Mouse (Mus musculus) embryonic facial prominence, embryonic 12.5 days (tissue): ENCODE data around the gene Insrr. TPM values are rescaled to one million over a fixed set of nuclear protein-coding genes. Genes with fewer than 3 reads are reported as not detected.
A peak's percentile ranks its signal among the peaks of the same experiment; 100 is the strongest.

Source experiments
- ATAC-seq: fragments of 200-750 bp; cut with Nextera tagmentation; 2 replicates; pipeline ENCODE4 v1.8.0; 2017; ENCODE audit not compliant: insufficient number of reproducible peaks, insufficient read depth, low FRiP score, low TSS enrichment
- H3K27ac ChIP-seq: fragments of 300-500 bp; sonication (generic); 2 replicates; pipeline ENCODE4 v1.5.1; 2016; ENCODE audit warnings: mild to moderate bottlenecking
- H3K27me3 ChIP-seq: fragments of 300-500 bp; sonication (generic); 2 replicates; pipeline ENCODE4 v1.6.1; 2016; ENCODE audit warnings: mild to moderate bottlenecking, moderate library complexity
- H3K36me3 ChIP-seq: fragments of 300-500 bp; sonication (generic); 2 replicates; pipeline ENCODE4 v1.6.1; 2016; ENCODE audit warnings: mild to moderate bottlenecking
- H3K4me1 ChIP-seq: fragments of 300-500 bp; sonication (generic); 2 replicates; pipeline ENCODE4 v1.6.1; 2016
- H3K4me2 ChIP-seq: fragments of 300-500 bp; sonication (generic); replicated peaks from 2 replicates; pipeline ENCODE4 v1.6.1; 2016; ENCODE audit warnings: mild to moderate bottlenecking, moderate library complexity
- H3K4me3 ChIP-seq: fragments of 300-500 bp; sonication (generic); 2 replicates; pipeline ENCODE4 v1.5.1; 2016; ENCODE audit warnings: mild to moderate bottlenecking
- H3K9ac ChIP-seq: fragments of 300-500 bp; sonication (generic); 2 replicates; pipeline ENCODE4 v1.6.1; 2016; ENCODE audit warnings: mild to moderate bottlenecking, moderate library complexity
- H3K9me3 ChIP-seq: fragments of 300-500 bp; sonication (generic); 2 replicates; pipeline ENCODE4 v1.6.1; 2016; ENCODE audit warnings: mild to moderate bottlenecking, moderate library complexity
- WGBS: fragments of 180-500 bp; shearing (Covaris S2); methylation state at CpG from one replicate; pipeline ENCODE4 v1.1.7; 2016; 5-methylcytosine and 5-hydroxymethylcytosine counted together
- polyA plus RNA-seq: library from polyadenylated mRNA; unstranded; fragments of >200 nt; fragmentation: Nextera tagmentation; extraction: Ambion mirVana; gene quantifications from 2 replicates; pipeline ENCODE4 v1.2.1, GENCODE M21; 2016

The Insrr gene
- polyA plus RNA-seq: 1.7 and 1.9 TPM in 2 replicates

GRCm38 (mm10) chr3:87796736-87797334, at the start of gene Insrr:
Gene Insrr, plus strand, starts transcription at chr3:87796951.
- Histone ChIP-seq H3K4me2 (peak within 1 kb of the TSS; percentile 66), H3K9me3 (no peaks in the 10 kb centered on the region), H3K27ac (no peak within 1 kb of the TSS), H3K4me1 (peaks cover 28% of the 10 kb centered on the region), H3K36me3 (no peaks in the 10 kb centered on the region), H3K9ac (peak within 1 kb of the TSS; percentile 49), H3K4me3 (peak within 1 kb of the TSS; percentile 34), H3K27me3 (peaks cover 99% of the 10 kb centered on the region)
- under 1% methylated on average over 29 of the region's 29 CpGs for WGBS
- ATAC-seq: peak; percentile 12; the same call in 1 of the 2 replicates

- 47% methylated on average over 13 of the region's 13 CpGs for WGBS
- no peak within 1 kb of the TSS for H3K4me2 ChIP-seq
- no peak within 1 kb of the TSS for H3K27ac ChIP-seq
- ATAC-seq: no peak
- peaks cover 17% of the 10 kb centered on the region for H3K4me1 ChIP-seq
- H3K36me3 ChIP-seq: 0 out of 2 replicates have a peak, but pooled peaks cover 3% of the 10 kb centered on the region
- H3K9ac ChIP-seq: no peak within 1 kb of the TSS; the same call in 1 of the 2 replicates
- H3K27me3 ChIP-seq: no peaks in the 10 kb centered on the region
- no peaks in the 10 kb centered on the region for H3K9me3 ChIP-seq
- H3K4me3 ChIP-seq: no peak within 1 kb of the TSS
Observed at GRCm38 (mm10) chr3:87748431-87748830, 48.3 kb upstream of the Insrr start, which contains the start of gene Lrrc71. Gene Lrrc71, minus strand, starts transcription at chr3:87748625.

- Histone ChIP-seq H3K9ac (no peak overlapping the region; the same call in 1 of the 2 replicates), H3K9me3 (no peaks in the 10 kb centered on the region), H3K4me3 (no peak overlapping the region), H3K27ac (no peak overlapping the region), H3K4me2 (no peak overlapping the region), H3K27me3 (no peaks in the 10 kb centered on the region), H3K4me1 (peaks cover 17% of the 10 kb centered on the region), H3K36me3 (peaks cover 3% of the 10 kb centered on the region; the same call in 1 of the 2 replicates)
- ATAC-seq: no peak
- WGBS: 13% methylated on average over 5 of the region's 5 CpGs
Observed at GRCm38 (mm10) chr3:87749036-87749435, 47.7 kb upstream of the Insrr start.

GRCm38 (mm10) chr3:87749977-87750376, 46.8 kb upstream of the Insrr start:
- peaks cover 3% of the 10 kb centered on the region; the same call in 1 of the 2 replicates for H3K36me3 ChIP-seq
- 86% methylated on average over 12 of the region's 12 CpGs for WGBS
- no peak overlapping the region for H3K27ac ChIP-seq
- peaks cover 14% of the 10 kb centered on the region for H3K4me1 ChIP-seq
- no peak overlapping the region for H3K4me2 ChIP-seq
- no peak overlapping the region for H3K4me3 ChIP-seq
- no peak overlapping the region for H3K9ac ChIP-seq
- no peaks in the 10 kb centered on the region for H3K27me3 ChIP-seq
- no peaks in the 10 kb centered on the region for H3K9me3 ChIP-seq
- no peak for ATAC-seq

- no peak overlapping the region for H3K4me2 ChIP-seq
- no peak overlapping the region for H3K27ac ChIP-seq
- no peak for ATAC-seq
- H3K9me3 ChIP-seq: no peaks in the 10 kb centered on the region
- 89% methylated on average over 3 of the region's 3 CpGs for WGBS
- H3K4me1 ChIP-seq: peaks cover 8% of the 10 kb centered on the region
- H3K9ac ChIP-seq: no peak overlapping the region
- peaks cover 9% of the 10 kb centered on the region for H3K27me3 ChIP-seq
- no peak overlapping the region for H3K4me3 ChIP-seq
- H3K36me3 ChIP-seq: peaks cover 3% of the 10 kb centered on the region; the same call in 1 of the 2 replicates
Observed at GRCm38 (mm10) chr3:87752567-87752966, 44.2 kb upstream of the Insrr start.

- Histone ChIP-seq H3K4me2 (no peak overlapping the region), H3K9me3 (no peaks in the 10 kb centered on the region), H3K36me3 (peaks cover 3% of the 10 kb centered on the region; the same call in 1 of the 2 replicates), H3K9ac (no peak overlapping the region), H3K27me3 (peaks cover 9% of the 10 kb centered on the region), H3K27ac (no peak overlapping the region), H3K4me3 (no peak overlapping the region), H3K4me1 (peaks cover 3% of the 10 kb centered on the region; the same call in 1 of the 2 replicates)
- 81% methylated on average over 13 of the region's 13 CpGs for WGBS
- ATAC-seq: no peak
Observed at GRCm38 (mm10) chr3:87753829-87754228, 42.9 kb upstream of the Insrr start.

GRCm38 (mm10) chr3:87755964-87756363, 40.8 kb upstream of the Insrr start:
- Histone ChIP-seq H3K4me3 (peak overlapping the region; percentile 14), H3K27me3 (peaks cover 9% of the 10 kb centered on the region), H3K27ac (no peak overlapping the region), H3K9ac (peak overlapping the region; percentile 45; the same call in 1 of the 2 replicates), H3K36me3 (no peaks in the 10 kb centered on the region; the same call in 1 of the 2 replicates), H3K4me1 (peaks cover 3% of the 10 kb centered on the region; the same call in 1 of the 2 replicates), H3K4me2 (peak overlapping the region; percentile 42), H3K9me3 (no peaks in the 10 kb centered on the region)
- 2% methylated on average over 24 of the region's 24 CpGs for WGBS
- peak; percentile 81 for ATAC-seq

- Histone ChIP-seq H3K9ac (peak overlapping the region; percentile 45; the same call in 1 of the 2 replicates), H3K4me1 (peaks cover 8% of the 10 kb centered on the region), H3K9me3 (no peaks in the 10 kb centered on the region), H3K27ac (no peak overlapping the region), H3K4me2 (peak overlapping the region; percentile 42), H3K27me3 (peaks cover 9% of the 10 kb centered on the region), H3K36me3 (no peaks in the 10 kb centered on the region; the same call in 1 of the 2 replicates), H3K4me3 (no peak overlapping the region)
- 50% methylated on average over 20 of the region's 20 CpGs for WGBS
- no peak for ATAC-seq
Observed at GRCm38 (mm10) chr3:87756488-87756887, 40.3 kb upstream of the Insrr start.

GRCm38 (mm10) chr3:87758641-87759040, 38.1 kb upstream of the Insrr start:
- Histone ChIP-seq H3K4me1 (peaks cover 30% of the 10 kb centered on the region), H3K4me3 (no peak overlapping the region), H3K4me2 (no peak overlapping the region), H3K27ac (no peak overlapping the region), H3K27me3 (peaks cover 9% of the 10 kb centered on the region), H3K9ac (no peak overlapping the region), H3K36me3 (no peaks in the 10 kb centered on the region; the same call in 1 of the 2 replicates), H3K9me3 (no peaks in the 10 kb centered on the region)
- ATAC-seq: no peak
- 32% methylated on average over 5 of the region's 5 CpGs for WGBS

GRCm38 (mm10) chr3:87761408-87762375, 35.1 kb upstream of the Insrr start:
- Histone ChIP-seq H3K4me1 (peaks cover 53% of the 10 kb centered on the region), H3K9me3 (no peaks in the 10 kb centered on the region), H3K4me2 (0 out of 2 replicates have a peak overlapping the region, but pooled peaks have one; percentile 7), H3K27me3 (peaks cover 13% of the 10 kb centered on the region), H3K27ac (peak overlapping the region; percentile 90), H3K36me3 (no peaks in the 10 kb centered on the region), H3K4me3 (no peak overlapping the region), H3K9ac (no peak overlapping the region)
- no peak for ATAC-seq
- 38% methylated on average over 20 of the region's 20 CpGs for WGBS

- Histone ChIP-seq H3K27ac (peak overlapping the region; percentile 90), H3K9me3 (no peaks in the 10 kb centered on the region), H3K4me1 (peaks cover 53% of the 10 kb centered on the region), H3K4me3 (no peak overlapping the region), H3K9ac (no peak overlapping the region), H3K4me2 (peak overlapping the region; percentile 34), H3K36me3 (no peaks in the 10 kb centered on the region), H3K27me3 (peaks cover 6% of the 10 kb centered on the region; the same call in 1 of the 2 replicates)
- WGBS: 36% methylated on average over 4 of the region's 4 CpGs
- 0 out of 2 replicates have a peak, but pooled peaks have one; percentile 2 for ATAC-seq
Observed at GRCm38 (mm10) chr3:87763202-87763601, 33.5 kb upstream of the Insrr start.
